Mouse (Mus musculus): ENCODE measurements around the gene Kcne3.

DNA sequence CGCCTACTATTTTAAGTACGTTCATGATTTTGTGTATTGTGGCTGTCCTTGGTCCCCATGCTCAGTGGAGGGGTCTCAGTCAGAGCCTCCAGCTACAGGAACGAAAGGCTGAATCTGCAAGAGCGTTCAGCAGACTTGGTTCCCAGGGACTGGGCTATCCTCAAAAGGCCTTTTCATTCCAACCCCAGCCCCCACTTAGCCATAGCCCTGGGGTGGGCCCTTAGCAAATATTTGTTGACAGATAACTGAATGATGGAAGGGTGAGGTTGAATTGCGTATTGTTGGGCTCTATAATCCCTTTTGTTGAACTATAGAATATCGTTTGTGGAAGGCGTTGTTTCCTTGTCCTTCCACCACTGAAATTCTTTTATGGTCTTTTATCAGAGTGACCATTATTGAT, 49.8 kb upstream of the Kcne3 start:
- no peak for TF ChIP-seq POLR2A (IDR thresholded peaks at IDR 0.05; ENCODE audit: insufficient read depth, low read length)
- TF ChIP-seq CTCF (IDR thresholded peaks at IDR 0.05; ENCODE audit: low read depth, low read length): no peak
